Mouse (Mus musculus) thymus, postnatal 25 days (tissue): ENCODE results near the gene Gp9.
"Not testable (repeated sequence)": the region's sequence is repeated elsewhere in the genome, so short reads cannot be mapped to it uniquely, and the experiment has no call there.

Source experiments
- DNase-seq: peaks from one replicate; pipeline ENCODE4 v3.0.0; 2022

Gp9 gene

DNA sequence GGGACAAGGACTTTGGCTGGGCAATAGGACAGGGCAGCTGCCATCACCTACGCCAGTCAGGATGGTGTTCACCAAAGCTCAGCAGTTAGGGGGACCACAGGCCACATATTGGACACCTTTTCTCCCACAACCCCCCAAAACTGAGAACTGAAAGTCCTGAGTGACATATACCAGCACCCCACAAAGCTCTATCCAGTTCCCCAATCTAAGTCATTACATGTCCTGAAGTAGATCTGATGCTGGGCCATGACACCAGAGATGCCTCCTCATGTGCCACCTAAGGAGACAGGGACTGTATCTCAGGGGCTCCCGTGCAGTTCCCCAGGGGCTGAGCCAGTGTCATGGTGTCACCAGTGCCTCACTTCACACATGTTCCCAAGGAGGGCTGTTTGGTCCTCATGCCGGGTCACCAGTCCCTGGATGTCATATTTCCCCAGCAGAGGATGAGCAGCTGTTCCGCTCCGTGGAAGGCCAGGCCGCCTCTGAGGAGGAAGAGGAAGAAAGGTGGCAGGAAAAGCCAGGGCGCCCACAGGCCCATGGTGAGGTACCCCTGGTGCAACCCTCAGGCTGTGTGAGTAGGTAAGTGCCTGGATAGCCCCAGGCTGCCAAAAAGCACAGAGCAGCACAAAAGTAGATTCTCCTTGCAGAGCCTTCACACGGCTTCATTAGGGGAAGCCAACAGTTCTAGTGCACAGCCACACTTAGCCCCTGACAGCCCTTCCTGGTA lies 27.5 kb upstream of the Gp9 start:
- no peak for DNase-seq

DNA sequence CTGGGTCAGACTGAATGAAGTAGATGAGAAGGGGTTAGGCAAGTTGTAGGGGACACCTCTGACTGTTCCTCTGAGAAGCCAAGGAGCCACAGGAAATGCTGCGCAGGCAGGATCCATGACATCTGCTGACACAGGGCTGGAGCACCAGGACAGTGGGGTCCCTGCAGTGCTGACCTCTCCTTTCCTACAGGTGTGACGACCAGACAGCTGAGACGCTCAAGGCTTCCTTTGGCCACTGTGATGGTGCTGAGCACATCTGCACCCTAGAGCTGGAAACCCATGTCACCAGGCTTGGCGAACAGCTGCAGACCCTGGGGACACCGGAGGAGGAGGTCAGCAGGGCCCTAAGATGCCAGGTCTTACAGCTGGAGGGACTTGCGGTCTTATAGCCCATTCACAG lies 26.3 kb upstream of the Gp9 start:
- no peak for DNase-seq

DNA sequence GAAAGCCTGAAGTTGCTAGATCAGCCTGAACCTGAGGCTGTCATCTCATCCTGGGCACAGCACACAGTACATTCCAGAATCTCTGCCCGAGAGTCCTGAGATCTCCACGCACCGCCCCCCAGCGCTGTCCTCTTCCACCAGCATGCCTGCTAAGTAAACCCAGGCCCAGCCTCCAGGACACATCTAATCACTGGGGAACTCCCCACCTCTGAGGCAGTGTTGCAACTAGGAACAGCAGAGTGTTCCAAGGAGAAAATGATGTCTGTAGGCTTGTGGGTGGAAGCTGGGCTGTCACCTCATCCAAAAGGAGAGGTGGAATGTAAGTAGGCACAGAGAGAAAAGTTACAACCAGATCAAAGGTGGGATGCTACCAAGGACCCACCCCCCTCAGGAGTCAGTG lies 22.7 kb upstream of the Gp9 start:
- no peak for DNase-seq

DNA sequence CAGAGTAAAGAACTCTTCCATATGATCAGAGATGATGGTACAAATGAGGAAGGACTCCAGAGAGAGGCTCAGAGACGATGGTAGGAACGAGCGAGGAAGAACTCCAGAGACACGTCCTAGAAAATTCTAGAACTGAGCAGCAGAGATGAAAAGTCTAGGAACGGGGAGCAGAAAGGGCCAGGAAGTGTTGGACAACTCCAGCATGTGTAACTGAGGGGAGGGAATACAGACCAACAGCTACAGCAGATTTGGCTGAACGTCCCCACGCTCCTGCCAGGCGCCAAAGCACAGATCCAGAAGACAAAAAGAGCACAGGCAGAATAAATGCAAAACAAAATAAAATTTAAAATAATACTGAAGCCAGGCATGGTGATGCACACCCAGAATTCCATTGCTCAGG lies 21.0 kb upstream of the Gp9 start:
- no peak for DNase-seq

DNA sequence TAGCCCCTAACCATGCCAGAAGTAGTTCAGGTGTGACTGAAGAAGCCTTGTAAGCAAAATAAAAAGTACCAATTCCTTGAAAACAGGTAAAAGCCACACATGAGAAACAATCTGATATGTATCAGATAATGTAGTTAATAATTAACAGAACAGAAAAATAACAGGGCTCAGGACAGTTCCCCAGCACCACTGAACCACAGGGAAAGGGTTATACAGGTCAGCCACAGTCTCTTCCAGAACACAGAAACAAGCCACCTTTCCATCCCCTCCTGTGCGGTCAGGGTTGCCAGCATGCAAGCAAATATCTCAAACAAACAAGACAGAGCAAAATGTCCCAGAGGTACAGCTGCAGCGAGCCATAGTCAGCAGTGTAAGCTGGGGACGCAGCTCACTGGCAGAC lies 18.5 kb upstream of the Gp9 start:
- DNase-seq, result no peak

DNA sequence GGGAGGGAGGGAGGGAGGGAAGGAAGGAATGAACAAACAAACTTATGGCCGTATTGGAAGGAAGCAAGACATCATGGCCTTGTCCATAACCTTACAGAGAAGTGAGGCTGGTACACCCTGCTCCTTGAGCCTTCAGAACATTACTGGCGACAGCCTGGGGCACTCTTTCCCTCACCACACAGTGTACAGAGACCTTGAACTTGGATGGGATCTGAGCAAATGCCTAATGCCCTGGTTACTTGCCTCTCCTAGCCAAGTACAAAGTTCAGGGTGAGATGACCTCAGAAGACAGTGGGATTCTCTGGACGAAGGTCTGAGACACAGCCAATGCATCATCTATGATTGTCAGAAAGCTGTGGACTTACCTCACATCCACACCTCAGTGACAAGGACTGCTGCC lies 18.0 kb upstream of the Gp9 start:
- DNase-seq, result no peak

DNA sequence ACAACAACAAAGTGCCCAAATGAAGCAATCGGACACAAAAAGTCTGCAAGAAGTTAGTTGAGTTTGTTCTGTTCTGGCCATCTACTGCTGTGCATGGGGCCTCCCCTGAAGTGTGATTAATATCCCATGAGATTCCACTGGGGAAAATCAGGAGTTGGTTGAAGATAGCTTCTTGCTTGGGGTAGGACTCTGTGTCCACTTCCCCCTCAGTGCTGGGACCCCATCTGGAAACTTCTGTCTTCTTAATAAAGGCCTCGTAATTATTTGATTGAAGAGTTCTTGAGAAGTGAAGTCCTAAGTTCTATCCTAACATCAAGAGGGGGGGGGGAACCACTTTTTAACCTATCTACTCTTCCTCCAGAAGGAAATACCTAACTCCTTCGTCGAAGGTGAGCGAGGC lies 15.7 kb upstream of the Gp9 start:
- no peak for DNase-seq

DNA sequence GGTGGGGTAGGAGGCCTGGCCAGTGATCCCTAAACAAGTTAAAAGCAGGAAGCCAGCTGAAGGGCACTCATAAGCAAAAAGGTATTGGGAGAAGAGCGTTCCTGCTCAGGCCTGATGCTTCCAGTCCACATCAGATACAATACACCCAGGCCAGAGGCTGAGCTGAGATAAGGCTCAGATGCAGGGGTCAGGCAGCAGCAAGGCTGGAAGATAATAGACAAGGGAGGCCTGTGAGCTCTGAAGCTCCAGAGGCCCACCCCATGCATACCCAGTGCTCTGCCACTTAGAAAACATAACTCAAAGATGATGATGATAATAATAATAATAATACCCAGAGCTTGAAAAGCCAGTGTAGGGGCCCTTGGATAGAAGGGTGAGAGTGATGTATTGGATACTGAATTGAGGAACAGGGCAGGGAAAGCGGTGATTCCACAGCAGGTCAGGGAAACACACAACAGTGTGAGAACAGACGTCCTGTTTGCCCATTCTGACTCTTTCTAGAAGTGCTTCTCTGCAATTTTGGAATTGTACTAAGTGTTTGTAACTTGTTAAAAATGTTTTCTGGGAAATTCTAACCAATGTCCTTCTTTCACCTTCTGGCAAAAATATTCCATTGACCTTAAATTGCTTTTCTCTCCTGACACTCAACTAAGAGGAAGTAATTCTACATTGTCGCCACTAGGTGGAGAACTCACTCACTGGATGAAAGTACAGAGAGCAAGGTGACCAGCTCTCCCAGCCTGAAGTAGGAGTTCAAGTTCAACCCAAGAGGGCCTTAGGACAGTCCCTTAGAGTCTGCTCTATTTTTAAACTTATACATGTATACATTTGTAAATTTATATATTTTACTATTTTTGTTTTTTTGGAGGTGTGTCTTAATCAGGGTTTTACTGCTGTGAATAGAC lies 14.2 kb upstream of the Gp9 start:
- no peak for DNase-seq

DNA sequence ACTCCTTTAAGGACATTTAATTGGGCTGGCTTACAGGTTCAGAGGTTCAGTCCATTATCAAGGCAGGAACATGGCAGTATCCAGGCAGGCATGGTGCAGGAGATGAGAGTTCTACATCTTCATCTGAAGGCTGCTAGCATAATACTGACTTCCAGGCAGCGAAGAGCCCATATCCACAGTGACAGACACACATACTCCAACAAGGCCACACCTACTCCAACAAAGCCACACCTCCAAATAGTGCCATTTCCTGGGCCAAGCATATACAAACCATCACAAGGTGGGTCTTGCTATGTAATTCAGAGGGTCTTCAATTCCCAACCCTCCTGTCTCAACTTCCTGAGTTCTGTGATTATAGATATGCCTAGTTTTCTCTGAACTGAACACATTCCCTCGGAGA lies 13.6 kb upstream of the Gp9 start:
- not testable (repeated sequence) for DNase-seq

DNA sequence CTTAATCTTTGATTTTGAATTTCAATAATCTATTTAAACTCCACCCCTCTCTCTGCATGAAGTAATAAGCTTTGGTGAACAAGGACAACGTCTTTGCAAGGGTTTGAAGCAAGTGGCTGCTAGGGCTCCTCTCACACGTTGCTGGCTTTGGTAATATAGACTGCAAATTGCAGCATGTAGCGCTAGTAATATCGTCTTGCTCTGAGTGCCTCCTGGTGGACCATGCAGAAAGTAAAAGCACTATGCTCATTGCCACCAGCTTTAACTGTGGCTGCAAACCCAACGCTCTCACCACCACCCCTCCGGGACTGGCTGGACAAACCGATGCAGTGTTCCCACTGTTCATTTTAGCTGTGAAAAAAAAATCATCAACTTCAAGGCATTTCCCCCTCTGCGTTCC lies 7.2 kb upstream of the Gp9 start:
- DNase-seq, result no peak

DNA sequence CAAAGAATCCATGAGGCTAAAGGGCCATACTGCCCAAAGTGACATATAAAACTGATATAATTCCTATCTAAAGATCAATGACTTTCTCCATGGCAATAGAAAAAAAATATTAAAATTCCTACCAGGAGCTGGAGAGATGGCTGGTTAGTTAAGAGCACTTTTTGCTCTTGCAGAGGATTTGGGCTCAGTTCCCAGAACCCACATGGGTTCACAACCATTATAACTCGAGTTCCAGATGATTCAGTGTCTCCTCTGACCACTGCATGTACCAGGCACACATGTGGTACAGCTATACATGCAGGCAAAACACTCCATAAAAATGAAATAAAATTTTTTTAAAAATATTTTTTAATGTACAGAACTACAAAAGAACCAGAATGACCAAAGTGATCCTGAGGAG lies 3.4 kb upstream of the Gp9 start:
- no peak for DNase-seq

DNA sequence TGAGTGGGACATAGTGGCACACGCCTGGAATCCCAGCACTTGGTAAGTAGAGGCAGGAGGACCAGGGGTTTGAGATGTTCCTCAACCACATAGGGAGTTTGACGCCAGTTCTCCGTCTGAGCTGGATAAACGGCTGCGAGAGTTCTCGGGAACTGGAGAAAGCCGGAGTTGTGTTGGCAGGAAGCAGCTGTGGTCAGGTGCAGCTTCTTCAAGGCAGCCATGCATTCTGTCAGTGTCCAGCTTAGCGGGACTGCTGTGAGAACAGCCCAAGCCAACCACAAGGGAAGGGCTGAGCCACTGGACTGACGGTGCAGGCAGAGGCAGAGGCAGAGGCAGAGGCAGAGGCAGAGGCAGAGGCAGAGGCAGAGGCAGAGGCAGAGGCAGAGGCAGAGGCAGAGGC lies 3.0 kb upstream of the Gp9 start:
- no peak for DNase-seq

DNA sequence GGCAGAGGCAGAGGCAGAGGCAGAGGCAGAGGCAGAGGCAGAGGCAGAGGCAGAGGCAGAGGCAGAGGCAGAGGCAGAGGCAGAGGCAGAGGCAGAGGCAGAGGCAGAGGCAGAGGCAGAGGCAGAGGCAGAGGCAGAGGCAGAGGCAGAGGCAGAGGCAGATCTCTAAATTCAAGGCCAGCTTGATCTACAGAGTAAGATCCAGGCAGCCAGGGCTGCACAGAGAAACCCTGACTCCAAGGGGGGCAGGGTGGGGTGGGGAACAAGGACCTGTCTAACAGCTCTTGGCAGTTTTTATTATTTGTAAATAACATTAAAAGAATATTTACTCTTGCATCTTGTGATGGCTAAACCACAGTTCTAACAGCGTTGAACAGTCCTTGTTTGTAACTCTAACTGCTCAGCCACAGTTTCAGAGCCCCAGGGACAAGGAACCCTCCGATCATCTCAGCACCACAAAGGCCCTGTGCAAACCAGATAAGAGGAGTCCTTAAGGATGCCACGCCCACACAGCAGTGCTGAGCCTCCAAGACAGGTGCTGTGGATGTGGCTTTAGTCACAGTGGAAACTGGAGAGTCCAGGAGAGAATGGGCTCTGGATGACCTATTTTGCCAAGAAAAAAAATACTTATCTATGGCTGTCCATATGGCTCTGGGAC lies 2.2 kb upstream of the Gp9 start:
- DNase-seq, result no peak

DNA sequence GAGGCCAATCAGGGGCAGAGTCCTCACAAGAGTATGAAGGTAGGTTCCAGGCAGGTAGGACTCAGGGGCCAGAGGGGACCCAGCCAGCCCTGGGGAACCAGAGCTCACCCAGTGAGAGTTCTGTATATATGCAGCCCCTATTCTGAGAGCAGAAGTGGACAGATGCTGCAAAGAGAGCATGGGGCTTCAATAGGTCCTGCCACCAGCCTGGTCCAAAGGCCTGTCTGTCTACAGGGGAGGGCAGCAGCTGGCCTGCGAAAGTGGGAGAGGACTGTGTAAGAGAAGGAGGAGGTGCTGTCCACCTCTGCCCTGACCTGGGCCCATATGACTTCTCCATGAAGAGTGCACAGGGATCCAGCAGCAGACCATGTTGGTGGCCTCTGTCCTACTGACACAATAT lies 1.2 kb upstream of the Gp9 start:
- DNase-seq, result no peak

DNA sequence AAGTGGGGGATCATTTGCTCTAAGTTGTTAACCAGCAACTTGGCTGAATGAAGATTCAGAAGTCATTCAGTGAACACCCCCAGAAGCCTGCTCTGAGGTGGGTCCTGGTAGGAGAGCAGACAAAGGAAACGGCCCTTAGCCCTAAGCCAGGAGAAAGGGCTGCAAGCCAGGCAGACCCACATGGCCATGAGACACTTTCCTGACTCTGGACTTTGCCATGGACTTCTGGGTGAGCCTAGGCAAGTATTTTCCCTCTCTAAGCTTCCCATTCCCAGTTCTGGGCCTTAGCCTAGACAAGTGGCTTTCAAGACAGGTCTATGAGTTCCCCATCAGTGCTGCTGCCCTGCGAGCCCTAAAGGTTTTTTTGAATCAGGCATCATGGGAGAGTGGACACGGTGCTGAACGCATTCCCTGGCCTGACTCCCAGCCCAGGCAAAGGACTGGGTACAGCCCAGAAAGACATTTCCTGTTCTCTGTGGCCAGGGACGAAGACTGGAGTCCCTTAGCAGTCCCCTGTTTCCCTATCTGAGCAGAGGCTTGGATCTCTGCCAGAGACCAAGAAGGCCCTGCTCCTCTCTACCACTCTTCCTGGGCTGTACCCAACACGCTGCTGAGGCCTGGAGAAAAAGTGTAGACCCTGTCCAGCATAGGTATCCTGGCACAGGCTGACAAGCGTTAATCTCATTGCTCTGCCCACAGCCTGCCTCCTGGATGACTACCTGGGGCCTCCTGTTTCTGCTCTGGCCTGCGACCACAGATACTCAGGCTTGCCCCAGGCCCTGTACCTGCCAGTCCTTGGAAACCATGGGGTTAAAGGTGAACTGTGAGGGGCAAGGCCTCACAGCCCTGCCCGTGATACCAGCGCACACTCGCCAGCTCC lies 662 bp downstream of the Gp9 start:
- DNase-seq, result no peak

DNA sequence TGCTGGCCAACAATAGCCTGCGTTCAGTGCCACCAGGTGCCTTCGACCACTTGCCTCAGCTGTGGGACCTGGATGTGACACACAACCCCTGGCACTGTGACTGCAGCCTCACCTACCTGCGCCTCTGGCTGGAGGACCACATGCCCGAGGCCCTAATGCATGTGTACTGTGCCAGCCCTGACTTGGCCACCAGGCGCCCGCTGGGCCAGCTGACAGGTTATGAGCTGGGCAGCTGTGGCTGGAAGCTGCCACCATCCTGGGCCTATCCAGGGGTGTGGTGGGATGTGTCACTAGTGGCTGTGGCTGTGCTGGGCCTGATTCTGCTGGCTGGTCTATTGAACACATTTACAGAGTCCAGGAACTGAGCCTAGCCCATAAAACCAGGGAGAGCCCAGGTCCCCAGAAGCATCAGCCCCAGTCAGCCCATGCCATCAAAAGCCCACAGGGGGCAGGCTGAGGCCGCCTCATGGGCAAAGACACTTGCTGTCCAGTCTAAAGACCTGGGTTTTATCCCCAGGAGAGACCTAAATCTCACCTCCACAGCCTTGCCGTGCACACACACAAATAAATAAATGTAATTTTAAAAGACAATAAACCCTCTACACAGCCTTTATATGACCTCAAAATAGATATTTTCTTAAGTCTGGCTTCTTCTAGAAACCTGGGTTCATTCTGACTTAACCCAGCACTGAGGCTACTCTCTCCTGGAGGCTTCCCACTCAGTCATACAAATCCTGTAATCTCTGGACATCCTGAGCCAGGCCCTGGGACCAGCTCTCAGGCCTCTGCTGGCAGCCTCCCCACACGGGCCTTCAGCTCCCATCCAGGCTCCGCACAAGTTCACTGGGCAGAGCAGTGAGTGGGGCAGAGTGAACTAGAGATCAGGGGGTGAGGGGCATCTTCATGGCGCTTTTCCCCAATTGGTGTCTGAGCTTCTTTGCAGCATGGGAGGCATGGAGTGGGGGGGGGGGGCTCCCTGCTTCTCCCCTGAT lies 1.6 kb downstream of the Gp9 start:
- no peak for DNase-seq

DNA sequence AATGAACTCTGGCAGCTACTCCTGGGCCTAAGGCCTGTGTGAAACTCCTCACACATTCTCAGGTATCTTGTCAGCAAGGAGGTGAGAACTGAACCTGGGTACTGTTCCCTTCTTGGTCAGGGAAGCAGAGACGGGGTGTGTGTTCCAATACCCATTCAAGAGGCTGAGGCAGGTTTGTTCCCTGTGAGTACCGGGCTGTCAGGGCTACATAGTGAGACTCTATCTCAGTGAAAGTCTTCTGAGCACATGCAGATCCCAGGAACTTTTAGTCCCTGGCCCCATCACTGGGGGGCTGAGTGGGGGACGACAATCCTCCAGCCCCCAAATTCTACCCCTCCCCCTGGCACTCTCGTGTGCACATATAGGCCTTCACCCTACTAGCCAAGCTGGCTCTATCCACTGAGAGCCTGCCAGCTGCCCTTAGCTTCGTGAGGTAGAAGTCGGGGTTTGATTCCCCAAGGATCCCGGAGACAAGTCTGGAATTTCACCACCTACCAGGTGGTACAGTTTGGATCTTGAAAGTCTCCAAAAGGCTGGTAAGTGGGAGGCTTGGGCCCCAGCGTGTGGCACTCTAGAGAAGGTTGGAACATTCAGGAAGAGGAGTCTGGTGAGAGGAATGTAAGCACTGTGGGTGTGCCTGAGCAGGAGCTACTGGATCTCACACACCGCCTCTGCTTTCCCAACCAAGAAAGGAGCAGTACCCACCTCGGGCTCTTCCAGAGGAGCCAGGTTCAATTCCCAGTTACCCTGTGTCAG lies 2.9 kb downstream of the Gp9 start:
- DNase-seq, result no peak

DNA sequence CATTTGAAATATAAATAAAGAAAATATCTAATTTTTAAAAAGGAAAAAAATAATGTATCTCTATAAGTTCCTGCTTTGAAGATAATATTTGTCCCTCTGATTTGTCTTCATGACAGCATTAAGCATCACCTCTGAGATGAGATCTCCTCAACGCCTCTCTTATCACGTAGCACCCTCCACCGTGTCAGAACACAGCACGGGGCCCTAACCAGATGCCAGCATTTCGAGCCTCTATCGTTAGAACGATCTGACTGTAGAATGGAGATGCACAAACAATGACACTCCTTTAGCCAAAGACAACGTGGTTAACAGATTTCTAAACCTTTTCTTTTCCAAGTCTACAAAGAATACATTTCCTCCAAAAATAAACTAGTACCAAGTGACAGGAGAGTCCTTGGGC lies 6.2 kb downstream of the Gp9 start:
- no peak for DNase-seq

DNA sequence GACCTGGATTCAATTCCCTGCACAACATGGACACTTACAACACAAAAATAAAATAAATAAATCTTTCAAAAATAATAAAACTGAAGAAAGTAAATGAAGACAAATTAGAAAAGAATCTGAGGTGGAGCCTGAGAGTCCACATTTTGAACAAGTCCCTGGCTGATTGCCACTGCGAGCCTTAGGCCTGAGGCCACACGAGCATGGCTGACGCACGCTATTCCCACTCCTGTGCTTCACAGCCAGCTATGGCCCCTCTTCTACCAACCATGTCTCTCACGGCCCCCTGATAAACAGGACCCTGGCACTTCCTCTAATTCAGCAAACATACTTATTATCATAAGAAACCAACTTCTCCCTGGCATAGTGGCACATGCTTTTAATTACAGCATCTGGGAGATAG lies 8.7 kb downstream of the Gp9 start:
- no peak for DNase-seq

DNA sequence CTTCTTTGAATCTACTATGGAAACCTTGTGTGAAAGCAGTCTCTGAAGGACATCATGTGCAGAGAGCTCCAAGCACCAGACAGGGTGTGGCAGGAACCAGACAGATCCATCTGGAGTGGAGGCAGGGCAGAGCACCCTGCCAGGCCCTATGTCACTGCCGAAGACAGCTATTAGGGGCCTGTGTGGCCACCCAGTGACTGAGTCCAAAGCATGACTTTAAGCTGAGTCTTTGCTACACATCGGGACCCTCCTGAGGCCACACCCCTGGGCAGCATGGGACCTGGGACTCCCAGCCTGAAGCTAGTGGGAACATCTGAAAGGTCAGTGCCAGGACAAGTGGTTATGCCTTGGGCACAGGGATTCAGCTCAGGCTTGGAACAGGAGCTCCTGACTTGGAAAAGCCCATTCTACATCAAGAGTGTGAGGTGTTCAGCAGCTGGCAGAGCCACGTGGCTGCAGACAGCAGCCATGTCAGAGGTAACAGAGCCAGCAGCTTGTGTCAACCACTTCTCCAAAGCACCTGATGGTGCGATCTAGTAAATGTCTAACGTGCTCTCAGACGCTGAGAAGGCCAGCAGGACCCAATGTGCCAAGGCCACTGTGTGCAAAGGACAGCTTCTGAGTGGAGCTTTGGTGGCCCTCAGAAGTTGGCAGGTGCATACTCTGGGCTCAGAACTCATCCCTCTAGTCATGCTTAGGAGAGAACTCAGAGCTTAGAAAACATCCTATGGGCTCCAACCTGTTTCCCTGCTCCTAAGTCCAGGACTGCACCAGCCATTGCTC lies 9.4 kb downstream of the Gp9 start:
- DNase-seq, result no peak
